In the genomic region with DNA sequence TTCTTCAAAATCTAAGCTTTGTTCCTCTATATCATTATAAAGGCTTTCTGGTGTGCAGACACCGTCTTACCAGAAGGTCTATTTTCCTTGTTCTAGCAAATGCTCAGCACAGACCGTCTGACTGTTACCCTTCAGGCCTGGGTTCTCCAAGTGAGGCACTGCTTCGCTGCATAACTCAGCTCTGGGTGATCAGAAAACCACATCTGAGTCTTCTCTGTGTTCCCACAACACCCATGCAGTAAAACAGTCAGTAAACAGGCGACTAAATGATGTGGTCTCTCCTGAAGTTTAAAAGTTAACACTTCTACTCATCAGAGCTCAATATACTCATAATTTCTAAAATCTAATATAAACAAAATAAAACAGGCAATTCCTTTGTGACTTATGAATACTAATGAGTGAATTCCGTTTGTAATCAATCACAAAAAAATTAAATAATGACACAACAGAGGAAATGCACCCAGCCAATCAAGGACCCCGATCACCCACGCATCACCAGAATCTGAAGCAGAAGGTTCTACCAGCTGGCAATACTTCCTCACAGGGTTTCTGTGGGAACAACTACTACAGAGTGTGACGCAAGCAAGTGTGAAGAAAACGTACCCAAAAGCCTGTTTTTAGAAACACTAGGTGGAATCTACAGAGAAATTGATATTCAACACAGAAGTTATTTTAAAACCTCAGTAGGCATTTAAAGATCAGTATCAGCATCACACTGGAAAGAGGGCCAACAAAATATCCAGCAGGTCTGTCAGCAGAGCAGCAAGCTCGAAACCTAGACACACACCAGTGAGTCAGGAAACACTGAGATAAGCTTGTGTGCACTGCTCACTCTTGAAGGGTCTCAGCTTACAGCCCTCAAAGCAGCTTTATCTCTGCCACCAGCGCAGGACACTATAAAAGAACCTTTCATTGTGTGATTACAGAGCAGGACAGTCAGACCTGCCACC, we compare ENCODE assay signal across 8 mouse cellular contexts. TPM values are rescaled to one million over a fixed set of nuclear protein-coding genes. Genes with fewer than 3 reads are reported as not detected.
DNase-seq lines count a peak whose midpoint lies in the region; ATAC-seq and TF ChIP-seq lines count a peak whose summit lies in the region.

No protein-coding gene starts in this region.

- H3K4me2 ChIP-seq in forebrain, postnatal 0 days (ENCODE audit: low read depth) = no peak overlapping the region

- no peak overlapping the region for H3K27ac ChIP-seq in forebrain, postnatal 0 days (ENCODE audit: low read depth, low read length)
- no peak overlapping the region for H3K27ac ChIP-seq in forebrain, embryonic 10.5 days

- H3K9ac ChIP-seq in forebrain, postnatal 0 days = no peak overlapping the region

- intact Hi-C loops in left cerebral cortex, postnatal 14 days (cut with DNase I) = no loop called here

- no peaks in the 10 kb centered on the region for H3K9me3 ChIP-seq in forebrain, postnatal 0 days (ENCODE audit: low read length)
- no peaks in the 10 kb centered on the region for H3K9me3 ChIP-seq in forebrain, embryonic 10.5 days

- H3K36me3 ChIP-seq in forebrain, postnatal 0 days (ENCODE audit: insufficient read depth) = peaks cover 6% of the 10 kb centered on the region; the same call in 1 of the 2 replicates
- peaks cover 75% of the 10 kb centered on the region for H3K36me3 ChIP-seq in forebrain, embryonic 10.5 days (replicated peaks)

- no peaks in the 10 kb centered on the region for H3K4me1 ChIP-seq in forebrain, postnatal 0 days (ENCODE audit: insufficient read depth)
- peaks cover 8% of the 10 kb centered on the region for H3K4me1 ChIP-seq in forebrain, embryonic 10.5 days

- no peak for TF ChIP-seq CTCF in forebrain, postnatal 0 days (IDR thresholded peaks at IDR 0.05; ENCODE audit: low read depth)

- no peak overlapping the region for H3K4me3 ChIP-seq in forebrain, postnatal 0 days (ENCODE audit: low read depth, low read length)
- no peak overlapping the region for H3K4me3 ChIP-seq in forebrain, embryonic 10.5 days

- H3K27me3 ChIP-seq in forebrain, postnatal 0 days (ENCODE audit: insufficient read depth, low read length) = no peaks in the 10 kb centered on the region
- H3K27me3 ChIP-seq in forebrain, embryonic 10.5 days (ENCODE audit: poor library complexity, severe bottlenecking) = no peaks in the 10 kb centered on the region

- ATAC-seq in forebrain, postnatal 0 days = peak; percentile 76

- WGBS in forebrain, postnatal 0 days = 67% methylated on average over 11 of the region's 11 CpGs
- 81% methylated on average over 11 of the region's 11 CpGs for WGBS in forebrain, embryonic 10.5 days

- peak; percentile 41 for DNase-seq in forebrain, postnatal 0 days
- no peak for DNase-seq in forebrain, embryonic 10.5 days (ENCODE audit: extremely low spot score, low spot score)
- peak; percentile 84 for DNase-seq in CD4-positive helper T cell, adult 2 months (ENCODE audit: low read depth, low spot score)
- DNase-seq in frontal cortex, postnatal 10 days (ENCODE audit: low spot score in 2 of 2) = peak; percentile 25 to 44
- DNase-seq in left cerebral cortex, postnatal 14 days (ENCODE audit: low spot score in 2 of 2) = peak; percentile 73 to 80
- peak; percentile 19 for DNase-seq in right cerebral cortex, postnatal 14 days
- DNase-seq in kidney, postnatal 10 days = no peak
- DNase-seq in adrenal gland, adult 18-20 months (ENCODE audit: low spot score in 2 of 2) = no peak

RNA-seq across cellular contexts. Expression of a gene that starts 46.4 kb away (rescaled TPM):
- total RNA-seq in forebrain, postnatal 0 days (2014; rRNA removed) = 15.7 and 19.2 TPM in 2 replicates
- polyA plus RNA-seq in forebrain, postnatal 0 days (2015; fragmentation: Nextera tagmentation; extraction: Ambion mirVana) = 1.6 and 2.6 TPM in 2 replicates
- 11.3 and 12.1 TPM in 2 replicates for polyA plus RNA-seq in forebrain, embryonic 10.5 days (2016; fragmentation: Nextera tagmentation; extraction: Ambion mirVana)
- total RNA-seq in left cerebral cortex, postnatal 14 days (2021) = 10 to 100 TPM; 11.4 to 14.1 TPM
- total RNA-seq in adrenal gland, adult 18-20 months (2021) = 10 to 100 TPM; 13.7 to 15.0 TPM

Comparison
In these comparisons a context has a peak if more than half of its experiments do, and no peak if none do; other contexts are left out.
1. DNase-seq: peak in forebrain, postnatal 0 days (single experiment), CD4-positive helper T cell, adult 2 months (single experiment), frontal cortex, postnatal 10 days (2 of 2), left cerebral cortex, postnatal 14 days (2 of 2) and right cerebral cortex, postnatal 14 days (single experiment); none in forebrain, embryonic 10.5 days (single experiment), kidney, postnatal 10 days (single experiment) and adrenal gland, adult 18-20 months (0 of 2).